Mouse (Mus musculus): ENCODE data around the gene Mysm1. TPM values are rescaled to one million over a fixed set of nuclear protein-coding genes. Genes with fewer than 3 reads are reported as not detected.

Gene Mysm1
- polyA plus RNA-seq, 2 experiments from 2014 or later: 89.2 to 94.0 TPM

DNA sequence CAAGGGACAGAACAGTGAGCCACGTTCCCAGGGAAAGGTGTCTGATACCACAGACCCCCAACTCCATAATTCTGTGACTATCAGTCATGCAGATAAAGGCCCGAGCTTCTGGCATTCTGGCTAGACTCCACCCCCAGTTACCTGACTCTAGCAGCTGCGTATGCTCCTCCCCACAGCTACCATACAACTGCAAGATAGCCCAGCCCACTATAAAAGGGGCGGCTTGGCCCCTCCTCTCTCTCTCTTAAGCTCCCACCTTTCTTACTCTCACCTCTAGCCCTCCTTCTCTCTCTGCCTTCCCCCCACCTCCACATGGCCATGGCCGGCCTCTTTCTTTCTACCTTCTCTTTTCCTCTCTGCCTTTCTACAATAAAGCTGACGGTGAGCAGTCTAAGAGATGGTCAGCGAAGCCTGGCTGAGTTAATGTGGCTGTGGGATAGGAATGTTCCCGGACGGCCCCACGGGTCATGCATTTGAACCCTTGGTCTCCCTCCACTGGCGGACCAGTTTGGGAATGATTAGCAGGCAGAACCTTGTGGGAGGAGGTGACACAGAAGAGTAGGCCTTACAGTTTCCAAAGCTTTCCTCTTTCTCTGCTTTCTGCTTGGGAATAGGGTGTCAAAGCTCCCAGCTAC lies 37.6 kb downstream of the Mysm1 start:
- ATAC-seq: no peak

DNA sequence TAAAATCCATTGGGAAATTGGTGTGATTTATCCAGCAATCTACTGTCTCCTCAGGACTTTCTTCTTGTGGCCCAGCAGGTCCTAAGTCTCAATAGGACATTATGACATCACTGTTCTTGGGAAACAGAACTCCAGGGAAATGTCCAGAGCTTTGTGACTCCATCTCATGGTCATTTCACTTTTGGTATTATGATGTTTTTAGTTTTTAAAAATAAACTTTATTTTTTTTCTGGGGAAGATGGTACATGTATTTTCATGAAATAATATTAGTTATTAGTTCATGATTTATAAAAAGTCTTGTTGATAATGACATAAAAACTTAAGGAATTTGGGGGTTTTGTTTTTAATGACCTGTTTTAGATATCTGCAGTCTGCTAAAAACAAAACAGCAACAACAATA lies 50.2 kb downstream of the Mysm1 start, which contains the start of gene Eqtn:
Gene Eqtn, minus strand, starts transcription at position 101 of the 400 bp plus-strand sequence.
- no peak for ATAC-seq

DNA sequence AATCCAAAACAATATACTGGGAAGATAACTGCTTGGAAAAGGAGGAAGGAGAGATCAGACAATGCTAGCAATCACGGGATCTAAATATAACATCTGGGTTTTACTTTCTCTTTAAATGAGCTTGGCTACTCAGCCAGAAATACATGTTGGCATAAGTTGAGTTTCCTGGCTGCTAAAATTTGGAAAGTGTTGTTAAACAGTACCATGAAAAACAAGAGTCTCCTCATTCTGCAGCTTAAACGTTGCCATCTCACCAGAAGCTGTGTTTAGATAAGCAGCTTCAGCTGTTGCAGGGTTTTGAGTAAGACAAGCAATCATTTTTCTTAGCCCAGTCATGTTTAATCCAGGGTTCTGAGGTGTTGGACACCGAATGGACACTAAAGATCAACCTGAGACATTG lies 77.1 kb downstream of the Mysm1 start:
- no peak for ATAC-seq

DNA sequence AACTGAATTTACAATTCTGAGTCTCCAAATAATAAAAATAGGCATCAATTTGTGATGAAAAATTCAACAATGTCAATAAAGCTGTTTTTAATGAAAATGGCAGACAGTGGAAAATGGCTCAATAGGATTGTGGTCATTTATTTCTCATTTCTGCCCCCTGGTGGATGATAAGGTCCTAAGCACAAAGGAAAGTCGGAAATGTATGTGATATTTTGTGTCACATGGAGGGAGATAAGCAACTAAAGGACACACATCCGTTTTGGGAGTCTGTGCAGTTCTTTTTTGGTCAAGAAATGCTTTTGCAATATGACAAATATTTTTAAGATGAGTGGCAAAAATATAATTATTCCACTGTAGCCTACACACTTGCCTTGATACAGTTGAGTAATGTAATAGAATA lies 78.2 kb downstream of the Mysm1 start:
- ATAC-seq: no peak

Other genes starting within 250 kb of the Mysm1 start
- gene Tek, start 239.8 kb downstream of the Mysm1 start, polyA plus RNA-seq (2017; shearing (Covaris generic)): not detected
- gene Eqtn, start 50.3 kb downstream of the Mysm1 start, polyA plus RNA-seq (2017; shearing (Covaris generic)): under 1 TPM in 1 of 2 experiments, not detected in 1; 0.48 TPM
- gene Jun, start 73.1 kb upstream of the Mysm1 start, polyA plus RNA-seq (2017; shearing (Covaris generic)): 10 to 100 TPM in 1 of 2 experiments, 1 to 10 TPM in 1; 7.2 to 16.4 TPM